Mouse (Mus musculus) bone marrow, adult 2 months (tissue): ENCODE results near the gene Pdcd6ip.

Experiments used
- CTCF ChIP-seq: fragments of 200-500 bp; IDR thresholded peaks from 2 replicates; pipeline ENCODE4 v1.5.1; 2011; ENCODE audit warnings: low read length, control low read depth; ENCODE audit not compliant: control insufficient read depth, insufficient read depth
- POLR2A ChIP-seq: fragments of 200-500 bp; IDR thresholded peaks from 2 replicates; pipeline ENCODE4 v1.6.1; 2011; ENCODE audit warnings: low read depth, mild to moderate bottlenecking, control low read depth, low read length, borderline replicate concordance; ENCODE audit not compliant: control insufficient read depth

GRCm38 (mm10) chr9:113735920-113736319 lies 27.9 kb upstream of the Pdcd6ip start:
- TF ChIP-seq CTCF (no peak), POLR2A (no peak)
